Mouse (Mus musculus) embryonic fibroblast, embryonic 13.5 days (primary cell): ENCODE measurements around the gene Pbx4.

Experiments used
- CTCF ChIP-seq: IDR thresholded peaks from 2 replicates; pipeline ENCODE4 v1.5.1; 2011; ENCODE audit warnings: mild to moderate bottlenecking, control low read depth, low read length, moderate library complexity, borderline replicate concordance; ENCODE audit not compliant: insufficient read depth
- POLR2A ChIP-seq: IDR thresholded peaks from 2 replicates; pipeline ENCODE4 v1.6.1; 2011; ENCODE audit warnings: low read depth, mild to moderate bottlenecking, control low read depth, low read length, moderate library complexity

GRCm38 (mm10) chr8:69797661-69798060 is 34.6 kb upstream of the Pbx4 start:
- TF ChIP-seq POLR2A = no peak
- no peak for TF ChIP-seq CTCF
